ENCODE assay signal across 11 mouse cellular contexts in genomic region chr1:25166036-25166796, GRCm38 (mm10).
DNase-seq lines count a peak whose midpoint lies in the region; TF ChIP-seq lines count a peak whose summit lies in the region.
"Had no signal": no experiment of that assay in that cellular context is flagged by ENCODE, and none has a peak within 500 bp of the region (broad histone marks: within the 10 kb centered on the region; RNA-seq: fewer than 3 reads in every experiment).

No protein-coding gene starts in this region.

- no peak for TF ChIP-seq CTCF in olfactory bulb, adult 2 months (IDR thresholded peaks at IDR 0.05; ENCODE audit: insufficient read depth, low read depth, low read length)

- peak; percentile 73 to 88 for DNase-seq in layer of hippocampus, adult 18-20 months (ENCODE audit: low spot score in 2 of 2)
- no peak for DNase-seq in layer of hippocampus, postnatal 25 days (ENCODE audit: extremely low spot score in 1 of 2, low spot score in 1 of 2)
- DNase-seq in cerebellum, adult 9-11 months: peak; percentile 46
- DNase-seq in layer of hippocampus, postnatal 36 days: peak; percentile 59
- no peak for DNase-seq in gastrocnemius, postnatal 10 days
- DNase-seq in B cell, adult 2 months: no peak
- DNase-seq: heart, postnatal 10 days; kidney, postnatal 4 days; liver, postnatal 0 days; thymus, postnatal 4 days had no signal

- peak overlapping the region; percentile 60; the same call in 1 of the 2 replicates for H3K27ac ChIP-seq in olfactory bulb, adult 2 months (ENCODE audit: insufficient read depth, low read depth, low read length)

- WGBS in olfactory bulb, adult 2 months: 16% methylated on average over 11 of the region's 11 CpGs

- H3K4me1 ChIP-seq in olfactory bulb, adult 2 months (ENCODE audit: control insufficient read depth, insufficient read depth, low read length): no peaks in the 10 kb centered on the region

- H3K4me3 ChIP-seq in olfactory bulb, adult 2 months (ENCODE audit: insufficient read depth, low read depth, low read length): no peak overlapping the region

- TF ChIP-seq POLR2A in olfactory bulb, adult 2 months (IDR thresholded peaks at IDR 0.05; ENCODE audit: insufficient read depth, low read depth, low read length): no peak

Comparison
In these comparisons a context has a peak if more than half of its experiments do, and no peak if none do; other contexts are left out.
1. DNase-seq: peak in layer of hippocampus, adult 18-20 months (2 of 2), cerebellum, adult 9-11 months (single experiment) and layer of hippocampus, postnatal 36 days (2 of 2); none in layer of hippocampus, postnatal 25 days (0 of 2), gastrocnemius, postnatal 10 days (single experiment) and B cell, adult 2 months (0 of 2).